Mouse (Mus musculus): ENCODE data around the gene Dnajb3.

GRCm38 (mm10) chr1:88237311-88237710 is 31.7 kb upstream of the Dnajb3 start:
- no peak for TF ChIP-seq POLR2A (IDR thresholded peaks at IDR 0.05; ENCODE audit: extremely low read depth, insufficient read depth, low read length)
- no peak for TF ChIP-seq CTCF (IDR thresholded peaks at IDR 0.05; ENCODE audit: extremely low read depth, insufficient read depth, low read length)
